8 mouse cellular contexts compared by ENCODE assay signal in genomic region chr16:31201704-31202103, GRCm38 (mm10). TPM values are rescaled to one million over a fixed set of nuclear protein-coding genes. Genes with fewer than 3 reads are reported as not detected.
A peak's percentile ranks its signal among the peaks of the same experiment; 100 is the strongest.
DNase-seq lines count a peak whose midpoint lies in the region; ATAC-seq and TF ChIP-seq lines count a peak whose summit lies in the region.

No protein-coding gene starts in this region.

- H3K27ac ChIP-seq in kidney, postnatal 0 days: no peak overlapping the region
- H3K27ac ChIP-seq in forebrain, embryonic 15.5 days (replicated peaks): peak overlapping the region; percentile 82
- no peak overlapping the region for H3K27ac ChIP-seq in limb, embryonic 11.5 days (replicated peaks; ENCODE audit: low read depth, low read length)

- ATAC-seq in kidney, postnatal 0 days (replicated peaks; ENCODE audit: low FRiP score, low read depth): no peak
- no peak for ATAC-seq in forebrain, embryonic 15.5 days (replicated peaks)
- ATAC-seq in limb, embryonic 11.5 days (ENCODE audit: insufficient number of reproducible peaks, low FRiP score, low TSS enrichment, low read depth): no peak

- no peaks in the 10 kb centered on the region for H3K36me3 ChIP-seq in kidney, postnatal 0 days (ENCODE audit: insufficient read depth, low read length)
- H3K36me3 ChIP-seq in forebrain, embryonic 15.5 days: no peaks in the 10 kb centered on the region
- H3K36me3 ChIP-seq in limb, embryonic 11.5 days (ENCODE audit: control insufficient read depth, insufficient read depth, low read length): no peaks in the 10 kb centered on the region

- H3K4me1 ChIP-seq in kidney, postnatal 0 days (replicated peaks; ENCODE audit: insufficient read depth, low read length): 0 out of 2 replicates have a peak, but pooled peaks cover 4% of the 10 kb centered on the region
- H3K4me1 ChIP-seq in forebrain, embryonic 15.5 days: peaks cover 22% of the 10 kb centered on the region
- H3K4me1 ChIP-seq in limb, embryonic 11.5 days (ENCODE audit: control insufficient read depth, insufficient read depth, low read length): peaks cover 7% of the 10 kb centered on the region; the same call in 1 of the 2 replicates

- no peak for DNase-seq in kidney, postnatal 0 days (ENCODE audit: low spot score)
- no peak for DNase-seq in kidney, adult 11 months
- no peak for DNase-seq in limb, embryonic 11.5 days (ENCODE audit: low spot score)
- peak; percentile 23 for DNase-seq in naive thymus-derived CD4-positive, alpha-beta T cell, adult 2 months (ENCODE audit: low read depth)
- DNase-seq in adrenal gland, postnatal 36 days: no peak
- DNase-seq in spleen, adult 12 weeks (ENCODE audit: low spot score): no peak
- DNase-seq in cerebellum, adult 18-20 months: no peak

- TF ChIP-seq CTCF in kidney, postnatal 0 days (IDR thresholded peaks at IDR 0.05; ENCODE audit: low read depth): no peak

- WGBS in kidney, postnatal 0 days: 77% methylated on average over 2 of the region's 2 CpGs
- WGBS in forebrain, embryonic 15.5 days: 79% methylated on average over 2 of the region's 2 CpGs
- 78% methylated on average over 2 of the region's 2 CpGs for WGBS in limb, embryonic 11.5 days

- no peaks in the 10 kb centered on the region for H3K9me3 ChIP-seq in kidney, postnatal 0 days (replicated peaks; ENCODE audit: low read length)
- no peaks in the 10 kb centered on the region for H3K9me3 ChIP-seq in forebrain, embryonic 15.5 days
- H3K9me3 ChIP-seq in limb, embryonic 11.5 days (ENCODE audit: control insufficient read depth, low read length): no peaks in the 10 kb centered on the region

- no peak overlapping the region for H3K9ac ChIP-seq in kidney, postnatal 0 days (ENCODE audit: low read depth, low read length)
- 0 out of 2 replicates have a peak overlapping the region, but pooled peaks have one; percentile 33 for H3K9ac ChIP-seq in forebrain, embryonic 15.5 days (replicated peaks)
- H3K9ac ChIP-seq in limb, embryonic 11.5 days (ENCODE audit: low read length): no peak overlapping the region

- H3K27me3 ChIP-seq in kidney, postnatal 0 days (ENCODE audit: insufficient read depth, low read length): no peaks in the 10 kb centered on the region
- no peaks in the 10 kb centered on the region for H3K27me3 ChIP-seq in forebrain, embryonic 15.5 days
- H3K27me3 ChIP-seq in limb, embryonic 11.5 days (ENCODE audit: control insufficient read depth, insufficient read depth, low read length): no peaks in the 10 kb centered on the region

- 0 out of 2 replicates have a peak overlapping the region, but pooled peaks have one; percentile 88 for H3K4me3 ChIP-seq in kidney, postnatal 0 days (replicated peaks; ENCODE audit: low read depth, low read length)
- peak overlapping the region; percentile 95; the same call in 1 of the 2 replicates for H3K4me3 ChIP-seq in forebrain, embryonic 15.5 days
- no peak overlapping the region for H3K4me3 ChIP-seq in limb, embryonic 11.5 days (ENCODE audit: low read depth, low read length)

- peak overlapping the region; percentile 45 for H3K4me2 ChIP-seq in kidney, postnatal 0 days (ENCODE audit: low read length)
- H3K4me2 ChIP-seq in forebrain, embryonic 15.5 days (replicated peaks): peak overlapping the region; percentile 51
- H3K4me2 ChIP-seq in limb, embryonic 11.5 days (ENCODE audit: low read depth, severe bottlenecking): peak overlapping the region; percentile 93; the same call in 1 of the 2 replicates

RNA-seq across cellular contexts. Expression of gene Acap2, which starts 0.7 kb away (rescaled TPM):
- 12.6 and 12.9 TPM in 2 replicates for polyA plus RNA-seq in kidney, postnatal 0 days (2015; fragmentation: Nextera tagmentation; extraction: Ambion mirVana)
- polyA plus RNA-seq in forebrain, embryonic 15.5 days (2015; fragmentation: Nextera tagmentation; extraction: Ambion mirVana): 14.0 and 14.3 TPM in 2 replicates
- polyA plus RNA-seq in limb, embryonic 11.5 days (2014; fragmentation: Nextera tagmentation; extraction: Ambion mirVana): 18.0 and 19.3 TPM in 2 replicates
- total RNA-seq in adrenal gland, postnatal 36 days (2021): 10 to 100 TPM; 41.2 to 49.0 TPM
